Mouse (Mus musculus): ENCODE measurements around the gene Ncdn. TPM values are rescaled to one million over a fixed set of nuclear protein-coding genes. Genes with fewer than 3 reads are reported as not detected.

Gene Ncdn
- polyA plus RNA-seq, 1 experiment from 2014 or later = 30.7 TPM

- Histone ChIP-seq H3K9me3 (no peaks in the 10 kb centered on the region), H3K4me3 (peak overlapping the region; percentile 93), H3K4me2 (peak overlapping the region; percentile 100), H3K9ac (peak overlapping the region; percentile 85), H3K36me3 (peaks cover 38% of the 10 kb centered on the region), H3K27me3 (no peaks in the 10 kb centered on the region), H3K4me1 (peaks cover 52% of the 10 kb centered on the region), H3K27ac (0 out of 2 replicates have a peak overlapping the region, but pooled peaks have one; percentile 16)
- 51% methylated on average over 10 of the region's 10 CpGs for WGBS
- no peak for ATAC-seq (ENCODE audit: insufficient number of reproducible peaks, insufficient read depth, low FRiP score, low TSS enrichment, low read depth)
These were observed 1.6 kb downstream of the Ncdn start for GRCm38 (mm10) chr4:126751556-126752023.

GRCm38 (mm10) chr4:126750863-126751555 is 2.2 kb downstream of the Ncdn start:
- Histone ChIP-seq H3K36me3 (peaks cover 44% of the 10 kb centered on the region), H3K27me3 (no peaks in the 10 kb centered on the region), H3K4me1 (peaks cover 52% of the 10 kb centered on the region), H3K9me3 (no peaks in the 10 kb centered on the region), H3K4me3 (no peak overlapping the region), H3K4me2 (peak overlapping the region; percentile 100; the same call in 1 of the 2 replicates), H3K27ac (no peak overlapping the region), H3K9ac (no peak overlapping the region)
- 70% methylated on average over 8 of the region's 8 CpGs for WGBS
- no peak for ATAC-seq (ENCODE audit: insufficient number of reproducible peaks, insufficient read depth, low FRiP score, low TSS enrichment, low read depth)

GRCm38 (mm10) chr4:126750046-126750683 is 3.1 kb downstream of the Ncdn start:
- 88% methylated on average over 26 of the region's 26 CpGs for WGBS
- no peak for ATAC-seq (ENCODE audit: insufficient number of reproducible peaks, insufficient read depth, low FRiP score, low TSS enrichment, low read depth)
- Histone ChIP-seq H3K4me1 (peaks cover 52% of the 10 kb centered on the region), H3K9me3 (no peaks in the 10 kb centered on the region), H3K27ac (no peak overlapping the region), H3K36me3 (peaks cover 51% of the 10 kb centered on the region), H3K9ac (0 out of 2 replicates have a peak overlapping the region, but pooled peaks have one; percentile 57), H3K4me2 (peak overlapping the region; percentile 11; the same call in 1 of the 2 replicates), H3K4me3 (no peak overlapping the region), H3K27me3 (no peaks in the 10 kb centered on the region)

GRCm38 (mm10) chr4:126749553-126749952 is 3.7 kb downstream of the Ncdn start:
- H3K27me3 ChIP-seq = no peaks in the 10 kb centered on the region
- peaks cover 46% of the 10 kb centered on the region for H3K4me1 ChIP-seq
- no peak overlapping the region for H3K4me3 ChIP-seq
- 86% methylated on average over 11 of the region's 11 CpGs for WGBS
- H3K4me2 ChIP-seq = peak overlapping the region; percentile 11; the same call in 1 of the 2 replicates
- no peak overlapping the region for H3K27ac ChIP-seq
- H3K9me3 ChIP-seq = no peaks in the 10 kb centered on the region
- 0 out of 2 replicates have a peak overlapping the region, but pooled peaks have one; percentile 57 for H3K9ac ChIP-seq
- no peak for ATAC-seq (ENCODE audit: insufficient number of reproducible peaks, insufficient read depth, low FRiP score, low TSS enrichment, low read depth)
- H3K36me3 ChIP-seq = peaks cover 57% of the 10 kb centered on the region

- no peak overlapping the region for H3K4me3 ChIP-seq
- no peaks in the 10 kb centered on the region for H3K9me3 ChIP-seq
- WGBS = 94% methylated on average over 8 of the region's 8 CpGs
- no peak overlapping the region for H3K4me2 ChIP-seq
- H3K9ac ChIP-seq = 0 out of 2 replicates have a peak overlapping the region, but pooled peaks have one; percentile 36
- H3K27me3 ChIP-seq = no peaks in the 10 kb centered on the region
- no peak for ATAC-seq (ENCODE audit: insufficient number of reproducible peaks, insufficient read depth, low FRiP score, low TSS enrichment, low read depth)
- peaks cover 67% of the 10 kb centered on the region for H3K36me3 ChIP-seq
- H3K27ac ChIP-seq = no peak overlapping the region
- peaks cover 42% of the 10 kb centered on the region for H3K4me1 ChIP-seq
These were observed 4.9 kb downstream of the Ncdn start for GRCm38 (mm10) chr4:126748381-126748780.

GRCm38 (mm10) chr4:126746194-126746840 is 6.9 kb downstream of the Ncdn start:
- Histone ChIP-seq H3K4me2 (no peak overlapping the region), H3K9me3 (no peaks in the 10 kb centered on the region), H3K4me3 (no peak overlapping the region), H3K9ac (no peak overlapping the region), H3K27ac (no peak overlapping the region), H3K36me3 (peaks cover 67% of the 10 kb centered on the region), H3K4me1 (peaks cover 32% of the 10 kb centered on the region), H3K27me3 (no peaks in the 10 kb centered on the region)
- 84% methylated on average over 10 of the region's 10 CpGs for WGBS
- ATAC-seq (ENCODE audit: insufficient number of reproducible peaks, insufficient read depth, low FRiP score, low TSS enrichment, low read depth) = no peak

GRCm38 (mm10) chr4:126745506-126746193 is 7.6 kb downstream of the Ncdn start:
- H3K4me2 ChIP-seq = no peak overlapping the region
- no peak overlapping the region for H3K4me3 ChIP-seq
- no peaks in the 10 kb centered on the region for H3K27me3 ChIP-seq
- peaks cover 27% of the 10 kb centered on the region for H3K4me1 ChIP-seq
- peaks cover 67% of the 10 kb centered on the region for H3K36me3 ChIP-seq
- no peak for ATAC-seq (ENCODE audit: insufficient number of reproducible peaks, insufficient read depth, low FRiP score, low TSS enrichment, low read depth)
- 38% methylated on average over 13 of the region's 13 CpGs for WGBS
- no peak overlapping the region for H3K27ac ChIP-seq
- H3K9ac ChIP-seq = no peak overlapping the region
- no peaks in the 10 kb centered on the region for H3K9me3 ChIP-seq

GRCm38 (mm10) chr4:126744831-126745230 is 8.4 kb downstream of the Ncdn start:
- no peaks in the 10 kb centered on the region for H3K27me3 ChIP-seq
- H3K4me3 ChIP-seq = no peak overlapping the region
- ATAC-seq (ENCODE audit: insufficient number of reproducible peaks, insufficient read depth, low FRiP score, low TSS enrichment, low read depth) = no peak
- 0 out of 2 replicates have a peak overlapping the region, but pooled peaks have one; percentile 4 for H3K9ac ChIP-seq
- H3K4me2 ChIP-seq = no peak overlapping the region
- 90% methylated on average over 14 of the region's 14 CpGs for WGBS
- H3K9me3 ChIP-seq = no peaks in the 10 kb centered on the region
- peaks cover 59% of the 10 kb centered on the region for H3K36me3 ChIP-seq
- peaks cover 24% of the 10 kb centered on the region for H3K4me1 ChIP-seq
- no peak overlapping the region for H3K27ac ChIP-seq

- Histone ChIP-seq H3K4me3 (no peak overlapping the region), H3K27ac (no peak overlapping the region), H3K9me3 (no peaks in the 10 kb centered on the region), H3K36me3 (peaks cover 48% of the 10 kb centered on the region), H3K4me1 (peaks cover 14% of the 10 kb centered on the region), H3K27me3 (peaks cover 7% of the 10 kb centered on the region), H3K4me2 (no peak overlapping the region), H3K9ac (no peak overlapping the region)
- no peak for ATAC-seq (ENCODE audit: insufficient number of reproducible peaks, insufficient read depth, low FRiP score, low TSS enrichment, low read depth)
- 11% methylated on average over 11 of the region's 11 CpGs for WGBS
These were observed 9.5 kb downstream of the Ncdn start for GRCm38 (mm10) chr4:126743713-126744112.

- Histone ChIP-seq H3K27me3 (peaks cover 15% of the 10 kb centered on the region), H3K4me3 (no peak overlapping the region), H3K4me2 (no peak overlapping the region), H3K9ac (no peak overlapping the region), H3K4me1 (peaks cover 9% of the 10 kb centered on the region), H3K27ac (no peak overlapping the region), H3K9me3 (no peaks in the 10 kb centered on the region), H3K36me3 (peaks cover 41% of the 10 kb centered on the region)
- WGBS = 54% methylated on average over 2 of the region's 2 CpGs
- ATAC-seq (ENCODE audit: insufficient number of reproducible peaks, insufficient read depth, low FRiP score, low TSS enrichment, low read depth) = no peak
These were observed 10.3 kb downstream of the Ncdn start for GRCm38 (mm10) chr4:126742976-126743375.

GRCm38 (mm10) chr4:126741448-126741847 is 11.8 kb downstream of the Ncdn start:
- peak overlapping the region; percentile 27; the same call in 1 of the 2 replicates for H3K9ac ChIP-seq
- H3K27me3 ChIP-seq = peaks cover 30% of the 10 kb centered on the region
- 7% methylated on average over 12 of the region's 12 CpGs for WGBS
- H3K36me3 ChIP-seq = peaks cover 28% of the 10 kb centered on the region
- H3K4me2 ChIP-seq = peak overlapping the region; percentile 39
- peaks cover 9% of the 10 kb centered on the region for H3K4me1 ChIP-seq
- no peak for ATAC-seq (ENCODE audit: insufficient number of reproducible peaks, insufficient read depth, low FRiP score, low TSS enrichment, low read depth)
- H3K9me3 ChIP-seq = no peaks in the 10 kb centered on the region
- H3K27ac ChIP-seq = no peak overlapping the region
- no peak overlapping the region for H3K4me3 ChIP-seq
